Mouse (Mus musculus): ENCODE results near the gene Zfp598.

Zfp598 gene

DNA sequence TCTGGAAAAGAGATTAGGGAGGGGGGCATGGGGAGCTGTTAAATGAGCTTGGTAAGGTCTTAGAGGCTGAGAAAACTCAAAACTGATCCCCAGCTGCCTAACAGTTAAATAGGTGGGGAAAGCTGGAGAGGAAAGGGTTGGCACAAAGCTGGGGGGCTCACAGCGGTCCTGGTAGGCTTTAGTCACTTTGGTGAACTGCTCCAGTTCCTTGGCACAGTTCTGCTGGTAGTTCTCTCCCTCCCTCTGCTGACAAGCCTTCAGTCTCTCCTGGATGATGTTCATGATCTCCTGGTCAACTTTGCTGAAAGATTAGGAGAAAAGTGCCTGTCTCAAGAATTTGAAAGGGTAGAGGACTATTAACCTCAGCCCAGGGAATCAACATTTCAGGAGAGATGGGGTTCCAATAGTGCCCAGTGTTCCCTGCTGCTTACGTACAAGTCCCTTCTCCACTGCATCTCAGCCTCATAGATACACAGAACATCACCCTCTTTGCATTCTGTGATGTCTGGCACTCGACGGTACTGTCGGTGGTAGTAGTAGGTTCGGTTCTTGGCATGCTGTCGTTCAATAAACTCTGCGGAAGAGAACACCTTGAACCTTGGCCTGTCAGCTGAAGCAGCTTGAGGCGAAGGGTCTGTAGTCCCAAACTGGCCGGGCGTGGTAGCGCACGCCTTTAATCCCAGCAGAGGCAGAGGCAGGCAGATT is 52.9 kb downstream of the Zfp598 start:
- no peak for DNase-seq (ENCODE audit: low spot score)

- DNase-seq (ENCODE audit: low spot score): no peak
These were observed 53.8 kb downstream of the Zfp598 start for GRCm38 (mm10) chr17:24723122-24723880.

DNA sequence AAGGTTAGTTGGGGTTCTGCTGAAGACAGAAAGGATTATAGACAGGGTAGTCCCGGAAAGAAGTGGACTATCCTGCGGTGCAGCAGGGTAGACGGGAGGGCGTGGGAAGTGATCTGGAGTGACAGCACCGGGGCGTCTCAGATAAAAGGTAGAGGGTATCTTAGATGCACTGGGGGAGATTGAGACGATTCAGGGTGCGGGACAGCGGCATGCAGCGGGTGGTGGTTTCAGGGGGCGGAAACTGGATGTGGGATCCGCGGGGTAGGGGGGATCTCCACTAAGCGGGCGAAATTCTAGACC is 54.3 kb downstream of the Zfp598 start:
- DNase-seq (ENCODE audit: low spot score): no peak

DNA sequence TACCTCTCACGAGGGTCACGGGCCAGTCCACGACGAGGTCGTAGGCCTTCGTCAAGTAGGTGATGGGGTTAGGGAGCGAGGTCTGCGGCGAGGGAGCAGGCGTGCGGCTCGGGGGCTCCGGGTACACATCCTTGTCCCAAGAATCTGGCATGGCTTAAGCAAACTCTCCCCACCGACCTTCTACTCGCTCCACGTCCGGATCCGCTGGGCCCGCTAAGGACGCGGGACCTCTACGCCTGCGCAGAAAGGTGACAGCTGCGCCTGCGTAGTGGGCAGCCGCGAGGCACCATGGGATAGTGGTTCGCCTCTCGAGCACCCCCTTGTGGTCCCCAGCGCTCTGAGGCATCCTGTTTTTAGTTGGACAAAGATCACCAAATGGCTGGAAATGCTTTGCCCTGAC is 54.7 kb downstream of the Zfp598 start, which contains the start of gene Ndufb10:
Gene Ndufb10, minus strand, starts transcription at position 295 of the 400 bp plus-strand sequence.
- DNase-seq (ENCODE audit: low spot score): peak; percentile 98

- DNase-seq (ENCODE audit: low spot score): no peak
These were observed 56.3 kb downstream of the Zfp598 start for GRCm38 (mm10) chr17:24725637-24726390.

DNA sequence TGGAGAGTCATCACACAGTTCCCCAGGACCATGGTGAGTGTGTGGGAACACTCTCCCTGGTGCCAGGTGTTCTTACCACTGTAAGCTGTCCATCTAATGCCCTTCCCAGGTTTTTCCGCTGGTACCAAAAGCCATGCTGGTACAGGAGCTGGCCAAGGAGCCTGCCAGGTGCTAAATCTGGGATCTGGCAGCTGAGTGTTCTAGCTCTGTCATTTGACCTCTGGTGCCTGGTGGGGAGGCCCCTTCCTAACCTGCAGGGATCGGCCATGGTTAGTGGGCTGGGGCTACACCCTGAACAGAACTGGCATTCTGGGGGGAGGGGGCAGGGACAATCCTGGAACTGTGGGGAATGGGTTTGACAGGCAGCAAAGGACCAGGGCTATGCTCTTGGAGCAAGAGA is 58.1 kb downstream of the Zfp598 start, which contains the start of gene Rpl3l:
Gene Rpl3l, plus strand, starts transcription at position 203 of the 400 bp plus-strand sequence.
- DNase-seq (ENCODE audit: low spot score): no peak

DNA sequence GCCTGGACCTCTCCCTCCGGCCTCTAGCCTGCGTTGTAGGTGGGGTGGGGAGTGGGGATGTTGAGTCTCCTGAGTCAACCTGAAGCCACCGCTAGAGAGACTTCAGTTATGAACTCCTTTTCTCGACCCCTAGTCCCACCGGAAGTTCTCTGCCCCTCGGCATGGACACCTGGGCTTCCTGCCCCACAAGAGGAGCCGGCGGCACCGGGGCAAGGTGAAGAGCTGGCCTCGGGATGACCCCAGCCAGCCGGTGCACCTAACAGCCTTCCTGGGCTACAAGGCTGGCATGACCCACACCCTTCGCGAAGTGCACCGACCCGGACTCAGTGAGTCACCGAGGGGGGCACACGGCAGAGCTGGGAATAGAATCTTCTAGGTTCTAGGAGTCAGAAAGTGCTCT is 58.7 kb downstream of the Zfp598 start:
- DNase-seq (ENCODE audit: low spot score): no peak

DNA sequence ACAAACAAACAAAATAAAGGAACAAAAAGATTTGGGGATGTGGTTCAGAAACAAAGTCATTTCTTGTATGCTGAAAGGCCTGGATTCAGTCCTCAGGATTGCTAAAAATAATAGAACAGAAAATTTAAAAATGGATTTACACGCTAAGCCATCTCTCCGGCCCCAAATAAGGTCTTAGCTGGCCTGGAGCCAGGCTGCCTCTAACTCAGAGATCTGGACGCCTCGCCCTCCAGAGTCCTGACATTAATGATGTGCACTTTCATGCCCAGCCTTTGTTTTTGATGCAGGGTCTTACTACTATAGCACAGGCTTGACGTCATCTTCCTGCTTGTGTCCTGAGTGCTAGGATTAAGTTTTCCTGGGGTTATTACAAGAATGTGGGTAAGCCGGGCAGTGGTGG is 59.6 kb downstream of the Zfp598 start:
- DNase-seq (ENCODE audit: low spot score): no peak

DNA sequence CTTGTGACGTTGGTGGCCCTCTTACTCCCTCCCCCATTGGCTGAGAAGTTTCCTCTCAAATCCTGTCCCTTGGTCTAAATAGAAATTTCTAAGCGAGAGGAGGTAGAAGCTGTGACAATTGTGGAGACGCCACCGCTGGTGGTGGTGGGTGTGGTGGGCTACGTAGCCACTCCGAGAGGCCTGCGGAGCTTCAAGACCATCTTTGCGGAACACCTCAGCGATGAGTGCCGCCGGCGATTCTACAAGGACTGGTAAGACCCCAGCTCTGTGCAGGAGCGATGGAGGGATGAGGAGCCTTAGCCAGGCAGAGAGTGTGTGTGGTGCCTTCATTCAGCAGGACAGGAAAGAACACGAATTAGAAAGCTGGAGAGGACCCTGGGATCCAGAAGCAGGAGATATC is 61.3 kb downstream of the Zfp598 start:
- no peak for DNase-seq (ENCODE audit: low spot score)

Measured in ovary, postnatal 14 days (tissue).